Mouse (Mus musculus) C2C12 (cell line): Measurements from ENCODE around the gene Supt3. TPM values are rescaled to one million over a fixed set of nuclear protein-coding genes. Genes with fewer than 3 reads are reported as not detected.

Experiments
- H3K27me3 ChIP-seq: one replicate; pipeline ENCODE4 v1.6.1; 2011; ENCODE audit not compliant: control insufficient read depth, insufficient read depth, insufficient read length
- H3K36me3 ChIP-seq: one replicate; pipeline ENCODE4 v1.6.1; 2011; ENCODE audit not compliant: control insufficient read depth, insufficient read depth
- H3K4me3 ChIP-seq: one replicate; pipeline ENCODE4 v1.5.1; 2011; ENCODE audit warnings: mild to moderate bottlenecking, control low read depth; ENCODE audit not compliant: poor library complexity, insufficient read depth, severe bottlenecking
- H3K79me2 ChIP-seq: one replicate; pipeline ENCODE4 v1.6.1; 2011; ENCODE audit not compliant: control insufficient read depth, insufficient read depth
- H3K79me3 ChIP-seq: one replicate; pipeline ENCODE4 v1.6.1; 2011; ENCODE audit warnings: low read depth, control low read depth
- H3ac ChIP-seq: one replicate; pipeline ENCODE3; 2011; ENCODE audit warnings: low read depth; ENCODE audit not compliant: control insufficient read depth, insufficient read length
- CEBPB ChIP-seq: IDR thresholded peaks from one replicate; pipeline ENCODE4 v1.6.1; 2011; ENCODE audit warnings: low read depth, mild to moderate bottlenecking, control low read depth, moderate library complexity
- CTCF ChIP-seq: IDR thresholded peaks from one replicate; pipeline ENCODE4 v1.5.1; 2011; ENCODE audit not compliant: control insufficient read depth, insufficient read depth, insufficient read length
- FOSL1 ChIP-seq: IDR thresholded peaks from one replicate; pipeline ENCODE4 v1.8.0; 2011; ENCODE audit warnings: mild to moderate bottlenecking, low read length; ENCODE audit not compliant: poor library complexity, insufficient read depth, severe bottlenecking
- MAX ChIP-seq: IDR thresholded peaks from one replicate; pipeline ENCODE4 v1.6.1; 2011; ENCODE audit warnings: mild to moderate bottlenecking, control low read depth
- MYOD1 ChIP-seq: IDR thresholded peaks from one replicate; pipeline ENCODE4 v1.6.1; 2011; ENCODE audit warnings: low read depth; ENCODE audit not compliant: control insufficient read depth, insufficient read length
- MYOG ChIP-seq: IDR thresholded peaks from one replicate; pipeline ENCODE4 v1.6.1; 2011; ENCODE audit not compliant: control insufficient read depth, insufficient read length; ENCODE audit errors: extremely low read depth
- USF1 ChIP-seq: IDR thresholded peaks from one replicate; pipeline ENCODE4 v1.6.1; 2011; ENCODE audit warnings: low read depth, mild to moderate bottlenecking, control low read depth, moderate library complexity
- long read RNA-seq, 2 experiments: library from polyadenylated mRNA; unstranded; transcript quantifications; one replicate each; pipeline ENCODE4 v2.0.0; 2019 to 2020
- polyA plus RNA-seq: library from polyadenylated mRNA; unstranded; fragments of >200 nt; fragmentation: generic; extraction: Trizol; gene quantifications from one replicate; pipeline ENCODE4 v1.2.1, GENCODE M21; 2012; ENCODE audit warnings: missing spikeins

Gene Supt3
- polyA plus RNA-seq: 18.1 TPM
- long read RNA-seq, experiment 1, transcript Supt3-201 (12 exons, 1,508 nt): major isoform, 14 of 27 reads
- long read RNA-seq, experiment 1, partial matches to known transcripts: 8 of 27 reads
- long read RNA-seq, experiment 1, other reads (novel, unspliced or antisense): 5 of 27 reads
- long read RNA-seq, experiment 2, transcript Supt3-201 (12 exons, 1,508 nt): major isoform, 19 of 28 reads
- long read RNA-seq, experiment 2, partial matches to known transcripts: 0 of 28 reads
- long read RNA-seq, experiment 2, other reads (novel, unspliced or antisense): 9 of 28 reads

- Histone ChIP-seq H3K36me3 (peaks cover 5% of the 10 kb centered on the region), H3K79me3 (peaks cover 13% of the 10 kb centered on the region), H3K27me3 (no peaks in the 10 kb centered on the region), H3ac (peak within 1 kb of the TSS; percentile 84), H3K4me3 (peak within 1 kb of the TSS; percentile 48), H3K79me2 (peaks cover 43% of the 10 kb centered on the region)
- TF ChIP-seq MYOD1: no peak
- TF ChIP-seq MAX: peak; percentile 98
- TF ChIP-seq USF1: peak; percentile 79
- TF ChIP-seq MYOG: no peak
These were observed at the start of gene Supt3 for GRCm38 (mm10) chr17:44776738-44777270. Gene Supt3 (plus strand): TSS chr17:44777152.

GRCm38 (mm10) chr17:44727675-44728074 lies 49.3 kb upstream of the Supt3 start:
- no peak overlapping the region for H3K4me3 ChIP-seq

GRCm38 (mm10) chr17:44728464-44728863 lies 48.5 kb upstream of the Supt3 start:
- Histone ChIP-seq H3ac (no peak overlapping the region), H3K79me2 (peaks cover 100% of the 10 kb centered on the region), H3K27me3 (no peaks in the 10 kb centered on the region), H3K4me3 (no peak overlapping the region), H3K36me3 (peaks cover 38% of the 10 kb centered on the region), H3K79me3 (peaks cover 89% of the 10 kb centered on the region)
- no peak for TF ChIP-seq MYOG
- no peak for TF ChIP-seq MYOD1
- TF ChIP-seq MAX: no peak
- TF ChIP-seq FOSL1: no peak
- no peak for TF ChIP-seq USF1
- no peak for TF ChIP-seq CTCF
- no peak for TF ChIP-seq CEBPB

More at GRCm38 (mm10) chr17:44727675-44728074, 49.3 kb upstream of the Supt3 start:
- TF ChIP-seq USF1: peak; percentile 95
- TF ChIP-seq MAX: no peak
- Histone ChIP-seq H3K79me2 (peaks cover 100% of the 10 kb centered on the region), H3ac (no peak overlapping the region), H3K79me3 (peaks cover 88% of the 10 kb centered on the region), H3K36me3 (peaks cover 46% of the 10 kb centered on the region), H3K27me3 (no peaks in the 10 kb centered on the region)

DNA sequence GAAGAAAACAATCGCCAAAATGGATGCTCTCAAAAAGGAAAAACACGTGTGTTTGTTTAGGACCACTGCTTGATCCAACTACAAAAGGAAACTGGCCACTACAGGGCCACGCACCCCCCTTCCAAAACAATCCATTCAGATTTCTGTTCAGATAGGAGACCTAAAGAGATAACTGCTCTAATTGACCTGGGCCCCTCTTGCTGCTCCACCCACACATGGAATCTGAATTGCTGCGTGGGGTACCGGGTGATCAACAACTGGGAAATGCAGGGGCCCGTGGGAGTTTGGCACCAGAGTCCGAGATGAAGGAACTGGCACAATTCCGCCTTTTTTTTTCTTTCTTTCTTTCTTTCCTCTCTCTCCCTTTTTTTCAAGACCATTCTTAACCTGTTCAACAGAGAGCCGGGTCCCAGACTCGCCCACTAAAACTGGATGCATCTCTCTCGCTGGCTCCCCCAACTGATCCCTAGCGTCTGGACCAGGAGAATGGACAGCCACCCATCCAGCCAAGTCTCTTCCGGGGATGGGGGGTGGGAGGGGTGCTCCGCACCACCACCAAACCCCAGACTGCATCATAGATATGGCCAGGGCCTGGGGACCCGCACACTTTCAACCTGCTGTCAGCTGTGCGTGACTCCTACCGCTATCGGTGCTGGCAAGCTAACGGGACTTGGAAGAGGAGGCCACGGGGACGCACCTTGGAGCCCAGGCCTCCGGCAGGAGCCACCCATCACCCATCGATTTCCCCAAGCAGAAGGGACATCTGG lies 43.2 kb upstream of the Supt3 start:
- peak overlapping the region; percentile 98 for H3ac ChIP-seq
- peaks cover 100% of the 10 kb centered on the region for H3K79me2 ChIP-seq
- H3K79me3 ChIP-seq: peaks cover 84% of the 10 kb centered on the region
- peak overlapping the region; percentile 81 for H3K4me3 ChIP-seq
- no peaks in the 10 kb centered on the region for H3K27me3 ChIP-seq
- H3K36me3 ChIP-seq: peaks cover 4% of the 10 kb centered on the region
- no peak for TF ChIP-seq CTCF
- TF ChIP-seq MAX: peak; percentile 31

DNA sequence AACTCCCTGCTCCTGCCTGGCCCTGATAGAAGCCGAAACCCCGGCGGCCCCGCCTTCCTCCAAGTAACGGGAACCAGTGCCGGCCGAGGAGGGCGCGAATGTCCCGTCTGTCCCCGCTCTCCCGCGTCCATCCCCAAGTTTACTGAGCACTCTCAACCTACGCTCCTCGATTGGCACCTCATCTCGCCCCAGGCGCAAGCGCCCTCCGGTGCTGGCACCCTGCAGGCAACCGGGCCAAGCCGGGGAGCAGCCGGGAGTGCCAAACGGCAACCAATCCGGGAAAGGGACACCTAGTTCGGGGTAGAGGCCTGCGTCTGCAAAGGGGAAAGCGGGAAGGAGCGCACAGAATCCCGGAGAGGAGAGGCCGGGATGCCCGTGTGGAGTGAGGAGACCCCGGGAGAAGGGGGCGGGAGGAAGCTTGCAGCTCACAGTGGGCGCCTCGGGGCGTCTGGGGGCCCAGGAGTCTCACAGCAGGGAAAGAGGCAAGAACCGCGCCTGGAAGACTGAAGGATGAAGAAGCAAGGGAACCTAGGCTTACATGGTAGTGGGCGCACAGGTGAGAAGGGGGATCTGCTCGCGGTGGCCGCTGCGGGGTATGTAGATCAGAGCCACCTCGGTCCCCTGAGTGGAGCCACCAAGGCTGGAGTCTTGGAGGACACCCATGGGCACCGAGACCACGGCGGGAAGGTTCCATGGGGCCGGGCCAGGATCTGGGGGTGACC lies 42.3 kb upstream of the Supt3 start:
- Histone ChIP-seq H3K36me3 (peaks cover 4% of the 10 kb centered on the region), H3ac (peak overlapping the region; percentile 98), H3K4me3 (peak overlapping the region; percentile 81), H3K79me3 (peaks cover 84% of the 10 kb centered on the region), H3K79me2 (peaks cover 100% of the 10 kb centered on the region), H3K27me3 (no peaks in the 10 kb centered on the region)
- TF ChIP-seq MYOD1 (no peak), MYOG (no peak), CTCF (peak; percentile 11)
